Mouse (Mus musculus): ENCODE results near the gene Pafah1b2.

The Pafah1b2 gene

GRCm38 (mm10) chr9:46026058-46026849, 13.8 kb upstream of the Pafah1b2 start:
- peak; percentile 43 to 47 for DNase-seq

GRCm38 (mm10) chr9:46023591-46023990, 11.1 kb upstream of the Pafah1b2 start:
- DNase-seq: peak; percentile 53 to 61

- DNase-seq: no peak
These were observed 7.5 kb upstream of the Pafah1b2 start for GRCm38 (mm10) chr9:46019975-46020374.

GRCm38 (mm10) chr9:46018316-46018715, 5.8 kb upstream of the Pafah1b2 start:
- peak; percentile 49 to 64 for DNase-seq

- no peak for DNase-seq
These were observed 3.9 kb upstream of the Pafah1b2 start for GRCm38 (mm10) chr9:46016417-46016816.

- peak; percentile 45 to 67 for DNase-seq
These were observed 3.3 kb upstream of the Pafah1b2 start for GRCm38 (mm10) chr9:46015831-46016230.

GRCm38 (mm10) chr9:46015081-46015551, 2.6 kb upstream of the Pafah1b2 start:
- peak; percentile 58 to 72 for DNase-seq

GRCm38 (mm10) chr9:46014251-46014681, 1.8 kb upstream of the Pafah1b2 start:
- DNase-seq: peak; percentile 51 to 60

DNA sequence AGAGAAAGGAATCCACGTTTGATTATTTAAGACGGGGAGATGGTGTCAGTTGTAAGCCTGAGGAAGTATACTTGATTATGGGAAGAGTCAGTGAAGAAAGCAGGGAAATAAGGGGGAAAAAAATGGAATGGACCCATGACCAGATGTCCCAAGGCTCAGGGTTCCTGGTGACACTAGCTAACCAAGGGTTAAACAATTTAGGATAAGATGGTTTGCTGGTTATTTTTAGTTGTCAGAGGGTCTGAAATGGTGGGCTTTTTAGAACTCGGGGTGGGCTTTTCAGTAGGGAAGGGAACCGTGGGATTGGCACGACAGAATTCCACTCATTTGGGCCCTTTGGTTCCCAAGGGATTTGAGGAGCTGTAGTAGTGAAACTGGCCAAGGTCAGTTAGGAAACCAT, 1.1 kb upstream of the Pafah1b2 start:
- peak; percentile 18 to 29 for DNase-seq

DNA sequence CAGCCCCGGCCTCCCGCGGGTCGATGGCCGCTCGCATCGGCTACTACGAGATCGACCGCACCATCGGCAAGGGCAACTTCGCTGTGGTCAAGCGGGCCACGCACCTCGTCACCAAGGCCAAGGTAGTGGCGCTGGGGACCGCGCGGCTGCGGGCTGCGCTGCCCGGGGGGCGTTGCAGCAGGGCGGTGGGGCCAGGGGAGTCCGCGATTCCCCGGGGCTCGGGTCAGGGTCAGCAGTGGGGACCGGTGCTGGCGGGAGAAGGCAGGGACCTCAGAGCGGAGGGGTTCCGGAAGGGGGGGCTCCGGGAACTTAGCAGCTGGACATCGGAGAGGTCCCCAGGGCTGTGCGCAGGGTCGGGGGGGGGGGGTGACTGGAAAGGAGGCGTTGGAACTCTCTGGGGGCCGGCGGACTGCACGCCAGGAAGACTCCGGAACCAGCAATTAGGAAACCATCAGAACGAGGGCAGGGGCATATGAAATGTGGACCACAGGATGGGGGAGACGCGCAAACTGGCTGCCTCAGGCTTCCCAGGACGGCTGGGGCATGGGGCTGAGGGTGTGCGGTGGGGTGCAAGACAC, 608 bp upstream of the Pafah1b2 start:
- peak in 1 of 2 experiments; percentile 57 for DNase-seq

DNA sequence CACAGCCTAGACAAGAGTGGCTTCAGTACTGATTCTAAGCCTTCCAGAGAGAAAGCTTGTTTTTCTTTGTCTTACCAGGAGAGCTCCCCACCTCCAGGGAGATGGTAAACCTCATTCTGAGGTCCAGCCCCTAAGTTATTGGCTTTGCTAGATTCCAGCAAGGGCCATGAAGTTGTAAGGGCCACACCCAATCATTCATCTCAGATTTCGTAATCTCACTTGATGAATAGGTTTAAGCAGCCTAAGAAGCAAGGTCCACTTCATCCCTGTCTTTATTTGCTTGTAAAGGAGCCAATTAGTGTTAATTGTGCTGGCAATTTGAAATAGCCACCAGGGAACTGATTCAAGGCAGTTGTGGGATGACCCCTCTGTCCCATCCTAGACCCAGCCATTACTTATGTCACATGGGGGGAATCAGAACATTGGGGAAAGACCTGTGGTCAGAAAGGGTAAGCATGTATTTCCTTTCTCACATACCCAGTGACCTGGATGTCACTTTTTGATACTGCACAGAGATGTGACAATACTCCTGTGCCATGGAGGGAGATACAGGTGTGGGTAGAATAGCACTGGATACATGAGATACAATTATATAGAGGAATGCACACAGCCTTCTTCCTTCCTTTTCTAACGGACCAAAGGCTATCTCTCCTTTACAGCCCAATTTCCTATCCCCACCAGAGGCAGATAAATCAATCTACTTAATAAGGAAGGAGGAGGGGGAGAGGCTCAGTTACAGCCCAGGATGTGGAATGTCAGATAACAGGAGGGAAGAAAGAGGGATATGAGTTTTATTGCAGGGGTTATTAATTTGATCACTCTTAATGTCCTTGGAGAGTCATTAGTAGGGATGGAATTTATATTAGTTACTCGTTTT, 1.2 kb downstream of the Pafah1b2 start:
- DNase-seq: no peak

- no peak for DNase-seq
These were observed 2.9 kb downstream of the Pafah1b2 start for GRCm38 (mm10) chr9:46009669-46009983.

DNA sequence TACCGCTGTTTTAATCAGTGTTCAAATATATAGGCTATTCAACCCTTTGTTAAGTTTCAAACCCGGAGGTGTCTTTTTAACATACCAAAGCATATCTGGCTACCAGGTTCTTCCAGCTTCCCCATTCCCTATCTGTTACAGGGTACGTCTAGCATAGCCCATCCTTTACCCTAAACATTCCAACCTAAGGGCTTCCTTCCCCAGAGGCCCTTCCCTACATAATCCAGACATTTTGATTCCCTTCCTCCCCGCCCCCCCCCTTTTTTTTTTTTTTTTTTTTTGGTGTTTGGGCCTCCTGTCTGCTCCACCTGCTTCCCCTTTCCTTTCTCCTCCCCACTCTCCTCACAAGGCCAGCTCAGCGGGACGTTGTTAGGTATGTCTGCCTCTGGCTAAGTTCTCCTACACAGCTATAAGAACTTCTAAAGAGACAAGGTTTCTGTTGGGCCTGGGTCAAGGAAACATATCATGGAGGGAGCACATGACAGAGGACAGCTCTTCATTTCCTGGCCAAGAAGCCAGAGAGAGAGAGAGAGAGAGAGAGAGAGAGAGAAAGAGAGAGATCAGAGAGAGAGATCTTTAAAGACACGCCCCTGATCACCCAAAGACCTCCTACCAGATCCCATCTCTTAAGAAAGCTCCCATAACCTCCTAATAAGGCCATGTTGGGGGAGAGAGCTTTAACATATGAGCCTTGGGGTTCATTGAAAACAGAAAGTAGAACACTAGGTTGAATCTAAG, 3.4 kb downstream of the Pafah1b2 start:
- no peak for DNase-seq

GRCm38 (mm10) chr9:46006224-46006623, 6.3 kb downstream of the Pafah1b2 start:
- DNase-seq: no peak

DNA sequence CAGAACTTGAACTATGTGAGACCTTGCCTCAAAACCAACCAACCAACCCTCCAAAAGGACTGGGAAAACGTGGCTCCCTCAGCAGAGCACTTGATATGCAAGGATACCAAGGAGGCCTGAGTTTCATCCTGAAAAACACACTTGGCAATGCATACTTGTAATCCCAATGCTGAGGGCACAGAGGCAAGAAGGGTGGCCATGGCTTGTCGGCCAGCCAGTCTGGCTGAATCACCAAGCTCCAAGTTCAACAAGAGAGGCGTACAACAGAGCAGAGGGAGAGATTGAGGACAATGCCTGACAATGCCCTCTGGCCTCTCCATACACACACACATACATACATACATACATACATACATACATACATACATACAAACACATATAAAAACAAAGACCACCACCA, 8.0 kb downstream of the Pafah1b2 start:
- DNase-seq: no peak

DNA sequence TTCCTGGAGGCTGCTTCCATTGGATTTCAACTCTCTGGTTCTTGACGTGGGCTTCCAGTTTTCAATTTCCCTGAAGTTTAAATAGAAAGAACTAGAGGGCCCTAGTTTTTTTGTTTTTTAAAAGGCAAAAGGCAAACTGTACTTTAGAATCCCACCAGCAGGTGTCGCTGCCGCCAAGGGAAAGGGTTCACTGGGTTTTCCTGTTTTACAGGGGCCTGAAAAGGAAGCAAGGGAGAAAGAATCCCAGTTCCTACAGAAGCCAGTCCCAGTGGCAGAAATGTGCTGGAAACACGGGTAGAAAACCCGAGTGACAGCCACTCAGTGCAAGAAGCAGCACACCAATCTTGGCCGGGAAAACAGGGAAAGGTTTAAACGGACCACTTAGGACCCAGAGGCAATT, 8.8 kb downstream of the Pafah1b2 start:
- DNase-seq: peak; percentile 89 to 91

GRCm38 (mm10) chr9:45999009-45999408, 13.5 kb downstream of the Pafah1b2 start:
- DNase-seq: no peak

- peak; percentile 61 to 81 for DNase-seq
These were observed 27.3 kb downstream of the Pafah1b2 start for GRCm38 (mm10) chr9:45985229-45985567.

GRCm38 (mm10) chr9:45984409-45985228, 27.9 kb downstream of the Pafah1b2 start:
- peak; percentile 95 to 97 for DNase-seq

DNA sequence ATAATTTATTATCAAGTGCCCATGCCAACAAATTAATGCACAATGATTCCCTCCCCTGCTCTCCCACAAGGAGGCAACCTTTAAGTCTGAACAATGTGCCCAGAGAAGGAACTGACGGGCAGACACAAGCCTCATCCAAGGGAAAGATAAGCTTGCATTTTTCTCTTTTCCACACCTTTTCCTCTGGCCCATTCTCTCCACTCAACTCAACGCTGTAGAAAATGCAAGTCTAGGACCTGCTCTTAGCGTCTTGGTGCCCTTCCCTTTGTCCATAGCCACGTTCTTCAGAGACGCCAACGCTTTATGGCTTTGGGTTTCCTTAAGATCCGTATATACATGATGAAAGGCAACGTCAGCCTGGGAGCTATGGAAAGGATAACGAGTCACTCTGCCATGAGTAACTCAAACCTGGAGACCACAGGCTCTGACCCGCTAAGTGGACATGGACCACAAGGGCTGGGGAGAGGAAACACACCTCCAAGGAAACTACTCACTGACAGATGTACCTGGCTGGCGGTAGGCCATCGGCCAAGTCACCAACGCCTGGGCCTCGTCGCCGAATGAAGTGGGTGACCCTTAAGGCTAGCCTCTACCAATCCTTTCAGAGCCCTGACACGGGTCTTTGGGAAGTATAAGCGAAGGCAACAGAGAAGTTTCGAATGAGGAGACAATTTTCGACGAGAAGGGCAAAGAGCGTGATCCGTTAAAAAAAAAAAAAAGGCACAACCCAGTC, 28.6 kb downstream of the Pafah1b2 start:
- DNase-seq: peak; percentile 54 to 66

DNA sequence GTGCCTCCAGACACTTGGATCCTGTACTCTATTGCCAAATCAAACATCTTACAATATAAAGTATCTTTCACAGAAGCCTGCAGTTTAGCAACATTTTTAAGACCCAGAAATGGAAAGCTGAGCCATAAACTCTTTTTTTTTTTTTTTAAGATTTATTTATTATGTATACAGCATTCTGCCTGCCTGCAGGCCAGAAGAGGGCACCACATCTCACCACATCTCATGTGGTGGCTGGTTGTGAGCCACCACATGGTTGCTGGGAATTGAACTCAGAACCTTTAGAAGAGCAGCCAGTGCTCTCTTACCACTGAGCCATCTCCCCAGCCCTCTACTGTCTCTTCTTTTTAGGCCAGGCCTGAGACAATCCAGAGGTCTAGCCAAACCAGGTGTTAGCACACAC, 31.2 kb downstream of the Pafah1b2 start:
- DNase-seq: no peak
